Mouse (Mus musculus) C2C12 (cell line): Measurements from ENCODE around the gene Prss16.

Experiments used
- CTCF ChIP-seq: IDR thresholded peaks from one replicate; pipeline ENCODE4 v1.5.1; 2011; ENCODE audit not compliant: control insufficient read depth, insufficient read depth, insufficient read length
- MYOD1 ChIP-seq: IDR thresholded peaks from one replicate; pipeline ENCODE4 v1.6.1; 2011; ENCODE audit warnings: low read depth; ENCODE audit not compliant: control insufficient read depth, insufficient read length
- USF1 ChIP-seq: IDR thresholded peaks from one replicate; pipeline ENCODE4 v1.6.1; 2011; ENCODE audit warnings: low read depth, mild to moderate bottlenecking, control low read depth, moderate library complexity

GRCm38 (mm10) chr13:22041651-22042567 lies 32.4 kb upstream of the Prss16 start:
- no peak for TF ChIP-seq CTCF
- TF ChIP-seq MYOD1: no peak
- no peak for TF ChIP-seq USF1
